Mouse (Mus musculus) myocyte (in vitro differentiated cells): Measurements from ENCODE around the gene Ndufaf5. TPM values are rescaled to one million over a fixed set of nuclear protein-coding genes. Genes with fewer than 3 reads are reported as not detected.
"Not testable (repeated sequence)": the region's sequence is repeated elsewhere in the genome, so short reads cannot be mapped to it uniquely, and the experiment has no call there.

Experiments
- H3K27me3 ChIP-seq: one replicate; pipeline ENCODE4 v1.6.1; 2011; ENCODE audit not compliant: control insufficient read depth, insufficient read depth, insufficient read length
- H3K36me3 ChIP-seq: one replicate; pipeline ENCODE4 v1.6.1; 2011; ENCODE audit not compliant: control insufficient read depth, insufficient read depth
- H3K4me2 ChIP-seq: one replicate; pipeline ENCODE4 v1.6.1; 2011; ENCODE audit warnings: low read depth, control low read depth
- H3K4me3 ChIP-seq: one replicate; pipeline ENCODE4 v1.5.1; 2011; ENCODE audit warnings: mild to moderate bottlenecking, control low read depth, moderate library complexity
- H3K79me2 ChIP-seq: one replicate; pipeline ENCODE4 v1.6.1; 2011; ENCODE audit not compliant: control insufficient read depth, insufficient read depth
- H3ac ChIP-seq: one replicate; pipeline ENCODE4 v1.6.1; 2011; ENCODE audit not compliant: control insufficient read depth, insufficient read length
- CEBPB ChIP-seq: IDR thresholded peaks from 2 replicates; pipeline ENCODE4 v1.6.1; 2011; ENCODE audit warnings: mild to moderate bottlenecking, moderate library complexity; ENCODE audit not compliant: poor library complexity, insufficient read depth, severe bottlenecking
- E2F4 ChIP-seq: IDR thresholded peaks from one replicate; pipeline ENCODE4 v1.6.1; 2011; ENCODE audit warnings: mild to moderate bottlenecking, control low read depth, moderate library complexity; ENCODE audit not compliant: insufficient read depth
- MAX ChIP-seq: IDR thresholded peaks from one replicate; pipeline ENCODE4 v1.6.1; 2011; ENCODE audit warnings: low read depth, mild to moderate bottlenecking, control low read depth
- MYOD1 ChIP-seq, 3 experiments: IDR thresholded peaks; one replicate each; pipeline ENCODE4 v1.6.1; 2011; ENCODE audit warnings: control low read depth in 2 of 3, low read depth in 2 of 3, mild to moderate bottlenecking in 2 of 3, moderate library complexity in 1 of 3; ENCODE audit not compliant: insufficient read length in 2 of 3, control insufficient read depth in 1 of 3
- MYOG ChIP-seq, 3 experiments: IDR thresholded peaks; one replicate each; pipeline ENCODE4 v1.6.1; 2011; ENCODE audit warnings: control low read depth in 2 of 3, low read depth in 2 of 3, mild to moderate bottlenecking in 2 of 3; ENCODE audit not compliant: insufficient read length in 2 of 3, control insufficient read depth in 1 of 3, insufficient read depth in 1 of 3
- POLR2A ChIP-seq: IDR thresholded peaks from one replicate; pipeline ENCODE4 v1.6.1; 2011; ENCODE audit warnings: low read depth, mild to moderate bottlenecking, control low read depth, moderate library complexity; ENCODE audit not compliant: insufficient read length
- POLR2AphosphoS2 ChIP-seq: IDR thresholded peaks from one replicate; pipeline ENCODE4 v1.6.1; 2011; ENCODE audit warnings: low read depth, control low read depth; ENCODE audit not compliant: insufficient read length
- REST ChIP-seq: IDR thresholded peaks from one replicate; pipeline ENCODE4 v1.6.1; 2011; ENCODE audit warnings: mild to moderate bottlenecking, control low read depth, moderate library complexity; ENCODE audit not compliant: insufficient read depth, insufficient read length
- SRF ChIP-seq: IDR thresholded peaks from one replicate; pipeline ENCODE4 v1.6.1; 2011; ENCODE audit warnings: low read depth; ENCODE audit not compliant: control insufficient read depth, insufficient read length
- TCF12 ChIP-seq: IDR thresholded peaks from one replicate; pipeline ENCODE4 v1.6.1; 2011; ENCODE audit warnings: mild to moderate bottlenecking, control low read depth; ENCODE audit not compliant: poor library complexity, insufficient read depth, severe bottlenecking
- TCF3 ChIP-seq: IDR thresholded peaks from one replicate; pipeline ENCODE4 v1.6.1; 2011; ENCODE audit warnings: low read depth, control low read depth; ENCODE audit not compliant: insufficient read length
- USF1 ChIP-seq: IDR thresholded peaks from one replicate; pipeline ENCODE4 v1.6.1; 2011; ENCODE audit warnings: low read depth, mild to moderate bottlenecking, control low read depth, moderate library complexity
- polyA plus RNA-seq: library from polyadenylated mRNA; unstranded; fragments of >200 nt; fragmentation: generic; extraction: Trizol; gene quantifications from one replicate; pipeline ENCODE4 v1.2.1, GENCODE M21; 2012; ENCODE audit warnings: missing spikeins

Gene Ndufaf5
- polyA plus RNA-seq, 1 experiment = 22.0 TPM

DNA sequence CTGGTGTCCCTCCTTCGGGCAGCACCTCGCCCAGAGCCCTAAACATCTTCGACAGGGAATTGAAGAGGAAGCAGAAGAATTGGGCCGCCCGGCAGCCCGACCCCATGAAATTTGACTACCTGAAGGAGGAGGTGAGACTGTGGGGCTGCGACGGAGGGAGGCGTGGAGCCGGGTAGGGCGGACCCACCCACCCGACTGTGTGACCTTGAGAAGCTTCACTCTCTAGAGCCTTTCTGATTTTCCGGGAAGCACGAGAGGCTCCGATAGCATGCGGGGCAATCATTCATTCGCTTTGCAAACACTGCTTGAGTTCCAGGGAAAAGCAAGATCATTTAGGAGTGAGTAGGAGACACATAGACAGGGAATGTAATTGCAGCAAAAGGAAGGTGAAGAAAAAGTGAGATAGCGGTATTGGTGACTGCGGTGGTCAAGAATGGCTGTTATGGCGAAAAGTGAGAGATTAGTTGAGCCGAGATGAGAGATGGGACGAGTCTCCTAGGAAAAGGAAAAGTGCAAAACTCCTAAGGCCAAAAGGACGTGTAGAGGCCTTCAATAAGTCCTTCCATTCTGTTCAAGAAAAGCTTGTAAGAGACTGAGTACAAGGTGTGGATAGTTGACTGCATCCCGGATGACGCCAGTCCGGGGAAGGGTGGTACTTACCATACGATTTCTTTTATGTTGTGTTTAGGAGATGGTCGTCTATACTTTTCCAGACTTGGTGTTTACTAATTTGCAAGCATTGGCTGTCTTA is 529 bp downstream of the Ndufaf5 start:
- TF ChIP-seq TCF3 (no peak), CEBPB (no peak), MYOG (IDR thresholded peaks at IDR 0.05; ENCODE audit: control insufficient read depth in 1 of 3, insufficient read depth in 1 of 3, insufficient read length in 2 of 3, low read depth in 2 of 3) (no peak), MAX (no peak), TCF12 (no peak), POLR2AphosphoS2 (no peak)
- peaks cover 21% of the 10 kb centered on the region for H3K36me3 ChIP-seq
- peak overlapping the region; percentile 86 for H3K4me3 ChIP-seq
- peak overlapping the region; percentile 51 for H3ac ChIP-seq
- peak overlapping the region; percentile 81 for H3K4me2 ChIP-seq
- H3K79me2 ChIP-seq = peaks cover 50% of the 10 kb centered on the region
- H3K27me3 ChIP-seq = no peaks in the 10 kb centered on the region

DNA sequence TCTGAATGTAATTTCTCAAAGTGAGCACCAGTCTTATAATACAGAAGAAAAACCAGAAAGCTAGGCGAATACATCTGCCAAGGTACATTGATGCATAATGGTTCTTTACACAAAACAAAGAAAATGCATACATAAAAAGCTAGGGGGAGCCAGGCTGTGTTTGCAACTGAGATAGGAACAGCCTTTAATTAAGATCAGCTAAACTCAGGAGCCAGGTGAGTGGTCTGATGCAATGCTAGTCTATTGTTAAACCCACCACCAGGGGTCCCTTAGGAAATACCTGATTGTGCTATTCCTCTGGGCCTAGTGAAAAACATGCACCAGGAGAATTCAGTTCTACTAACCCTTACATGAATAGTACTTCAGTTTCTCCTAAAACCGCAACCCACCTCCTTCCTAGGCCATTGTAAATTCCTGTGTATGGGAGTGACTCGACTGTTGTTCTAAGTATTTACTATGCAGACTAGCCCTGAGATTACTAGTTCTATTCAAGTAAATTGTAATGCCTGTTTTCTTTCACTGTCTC is 15.3 kb downstream of the Ndufaf5 start:
- not testable (repeated sequence) for H3ac ChIP-seq, H3K79me2 ChIP-seq, H3K4me2 ChIP-seq, H3K4me3 ChIP-seq, H3K27me3 ChIP-seq
- peaks cover 18% of the 10 kb centered on the region for H3K36me3 ChIP-seq

GRCm38 (mm10) chr2:140200713-140201112 is 30.3 kb downstream of the Ndufaf5 start:
- no peaks in the 10 kb centered on the region for H3K27me3 ChIP-seq
- H3K4me3 ChIP-seq = no peak overlapping the region
- H3ac ChIP-seq = no peak overlapping the region
- TF ChIP-seq E2F4 = no peak
- TF ChIP-seq USF1 = no peak
- TF ChIP-seq POLR2A = no peak
- TF ChIP-seq TCF3 = no peak
- no peak for TF ChIP-seq TCF12
- TF ChIP-seq POLR2AphosphoS2 = no peak
- TF ChIP-seq MYOD1 (IDR thresholded peaks at IDR 0.05; ENCODE audit: control insufficient read depth in 1 of 3, insufficient read length in 2 of 3, low read depth in 2 of 3) = no peak
- TF ChIP-seq CEBPB = no peak
- no peak for TF ChIP-seq MYOG (IDR thresholded peaks at IDR 0.05; ENCODE audit: control insufficient read depth in 1 of 3, insufficient read depth in 1 of 3, insufficient read length in 2 of 3, low read depth in 2 of 3)
- no peak for TF ChIP-seq REST
- TF ChIP-seq SRF = no peak
- no peaks in the 10 kb centered on the region for H3K79me2 ChIP-seq
- no peak overlapping the region for H3K4me2 ChIP-seq
- peaks cover 17% of the 10 kb centered on the region for H3K36me3 ChIP-seq

DNA sequence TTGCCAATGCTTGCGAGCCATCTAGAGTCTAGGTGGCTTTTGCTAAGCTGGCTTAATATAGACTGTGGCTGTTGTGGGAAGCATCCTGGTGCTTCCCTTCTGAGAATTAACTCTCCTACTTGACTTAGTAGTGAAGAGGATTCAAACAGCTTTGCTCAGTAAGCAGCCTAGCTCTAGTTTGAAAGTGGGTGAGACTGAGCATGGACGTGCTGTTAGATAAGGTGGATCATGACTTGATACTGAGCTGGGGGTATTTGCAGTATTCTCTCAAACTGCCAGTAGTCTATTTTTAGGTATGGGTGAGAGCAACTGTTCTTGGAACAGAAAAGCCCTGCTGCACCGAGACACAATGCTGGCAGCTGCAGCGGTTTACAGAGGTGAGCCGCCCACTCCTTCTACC is 32.1 kb downstream of the Ndufaf5 start:
- H3K4me3 ChIP-seq = no peak overlapping the region
- peaks cover 21% of the 10 kb centered on the region for H3K36me3 ChIP-seq

DNA sequence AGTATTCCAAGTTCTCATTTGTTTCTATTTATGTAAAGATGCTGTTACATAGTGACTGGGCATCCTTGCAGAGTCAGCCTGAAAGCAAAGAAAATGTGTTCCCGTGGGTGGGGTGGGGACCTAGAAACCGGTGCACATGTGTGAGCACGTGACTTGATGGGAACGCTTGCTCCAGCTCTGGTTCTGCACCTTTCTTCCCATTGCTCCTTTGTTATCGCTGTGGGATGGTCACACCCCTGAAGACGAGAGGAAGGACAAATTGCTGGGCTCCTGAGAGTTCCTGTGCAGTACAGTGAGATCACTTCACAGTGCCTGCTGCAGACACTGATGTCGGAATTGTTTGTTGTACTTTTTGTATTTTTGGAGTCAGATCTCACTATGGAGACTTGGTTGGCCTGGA is 33.3 kb downstream of the Ndufaf5 start:
- no peaks in the 10 kb centered on the region for H3K27me3 ChIP-seq
- no peaks in the 10 kb centered on the region for H3K79me2 ChIP-seq
- H3K36me3 ChIP-seq = peaks cover 16% of the 10 kb centered on the region
- H3ac ChIP-seq = no peak overlapping the region
- no peak overlapping the region for H3K4me2 ChIP-seq
- H3K4me3 ChIP-seq = no peak overlapping the region
- no peak for TF ChIP-seq TCF12
- TF ChIP-seq SRF = no peak
- no peak for TF ChIP-seq MAX
- TF ChIP-seq REST = no peak
- no peak for TF ChIP-seq MYOG (IDR thresholded peaks at IDR 0.05; ENCODE audit: control insufficient read depth in 1 of 3, insufficient read depth in 1 of 3, insufficient read length in 2 of 3, low read depth in 2 of 3)

More for the DNA sequence above, 32.1 kb downstream of the Ndufaf5 start:
- Histone ChIP-seq H3K79me2 (no peaks in the 10 kb centered on the region), H3K27me3 (no peaks in the 10 kb centered on the region), H3K4me2 (no peak overlapping the region), H3ac (no peak overlapping the region)
- no peak for TF ChIP-seq POLR2A
- TF ChIP-seq MAX = no peak
- TF ChIP-seq TCF3 = no peak
- TF ChIP-seq MYOD1 (IDR thresholded peaks at IDR 0.05; ENCODE audit: control insufficient read depth in 1 of 3, insufficient read length in 2 of 3, low read depth in 2 of 3) = peak in 1 of 3 experiments; percentile 24
- no peak for TF ChIP-seq USF1
- no peak for TF ChIP-seq SRF
- no peak for TF ChIP-seq CEBPB
- TF ChIP-seq POLR2AphosphoS2 = no peak
- peak in 1 of 3 experiments; percentile 47 for TF ChIP-seq MYOG (IDR thresholded peaks at IDR 0.05; ENCODE audit: control insufficient read depth in 1 of 3, insufficient read depth in 1 of 3, insufficient read length in 2 of 3, low read depth in 2 of 3)
- TF ChIP-seq REST = no peak
- no peak for TF ChIP-seq E2F4
